Mouse (Mus musculus): ENCODE data around the gene C1s2. TPM values are rescaled to one million over a fixed set of nuclear protein-coding genes. Genes with fewer than 3 reads are reported as not detected.
"Not testable (repeated sequence)": the region's sequence is repeated elsewhere in the genome, so short reads cannot be mapped to it uniquely, and the experiment has no call there.

The C1s2 gene
- total RNA-seq, 2 experiments from 2014 or later, result not detected

DNA sequence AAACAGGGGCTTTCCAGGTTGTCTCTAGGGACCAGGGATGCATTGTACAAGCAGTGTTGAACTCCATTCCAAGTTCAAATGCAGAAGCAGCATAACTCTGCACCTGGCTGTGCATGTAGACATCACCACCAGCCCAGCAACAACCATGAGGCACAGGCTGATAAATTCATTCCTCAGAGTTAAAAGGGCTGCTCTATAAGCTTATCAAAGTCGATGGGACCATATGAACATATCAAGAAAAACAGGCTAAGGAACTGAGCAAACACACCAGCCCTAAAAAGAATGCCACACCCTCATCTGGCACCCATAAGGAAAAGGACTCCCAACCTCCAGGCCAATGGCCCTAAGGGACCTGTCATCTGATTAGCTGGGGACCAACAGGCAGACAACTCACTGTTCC, 10.5 kb upstream of the C1s2 start:
- ATAC-seq (replicated peaks; ENCODE audit: low FRiP score, low TSS enrichment, poor library complexity, severe bottlenecking), result peak; percentile 96

- ATAC-seq (replicated peaks; ENCODE audit: low FRiP score, low TSS enrichment, poor library complexity, severe bottlenecking), result peak; percentile 42; the same call in 1 of the 2 replicates
Observed at GRCm38 (mm10) chr6:124640997-124641396, 5.1 kb upstream of the C1s2 start.

GRCm38 (mm10) chr6:124640041-124640440, 4.2 kb upstream of the C1s2 start:
- ATAC-seq (replicated peaks; ENCODE audit: low FRiP score, low TSS enrichment, poor library complexity, severe bottlenecking), result peak; percentile 50

GRCm38 (mm10) chr6:124636858-124637460, 1.1 kb upstream of the C1s2 start:
- ATAC-seq (replicated peaks; ENCODE audit: low FRiP score, low TSS enrichment, poor library complexity, severe bottlenecking), result not testable (repeated sequence)

GRCm38 (mm10) chr6:124630763-124631162, 5.1 kb downstream of the C1s2 start:
- ATAC-seq (replicated peaks; ENCODE audit: low FRiP score, low TSS enrichment, poor library complexity, severe bottlenecking), result peak; percentile 52

DNA sequence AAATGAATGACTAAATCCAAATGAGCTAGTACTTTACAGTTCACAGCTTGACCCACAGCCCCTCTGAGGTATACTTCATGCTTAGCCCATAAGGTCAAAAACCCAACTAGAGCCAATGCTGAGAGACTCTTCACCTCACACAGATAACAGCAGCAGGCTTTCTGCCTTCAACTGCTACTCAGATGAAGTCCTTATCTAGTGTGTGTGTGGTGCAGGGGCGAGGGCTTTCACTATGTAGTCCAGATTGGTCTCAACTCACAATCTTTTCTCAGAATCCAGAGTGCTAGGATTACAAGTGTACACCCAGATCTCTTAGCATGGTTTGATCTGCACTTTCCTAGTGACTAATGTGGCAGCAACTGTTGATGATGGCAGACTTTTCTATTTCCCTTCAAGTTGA, 9.7 kb downstream of the C1s2 start:
- ATAC-seq (replicated peaks; ENCODE audit: low FRiP score, low TSS enrichment, poor library complexity, severe bottlenecking), result peak; percentile 68

DNA sequence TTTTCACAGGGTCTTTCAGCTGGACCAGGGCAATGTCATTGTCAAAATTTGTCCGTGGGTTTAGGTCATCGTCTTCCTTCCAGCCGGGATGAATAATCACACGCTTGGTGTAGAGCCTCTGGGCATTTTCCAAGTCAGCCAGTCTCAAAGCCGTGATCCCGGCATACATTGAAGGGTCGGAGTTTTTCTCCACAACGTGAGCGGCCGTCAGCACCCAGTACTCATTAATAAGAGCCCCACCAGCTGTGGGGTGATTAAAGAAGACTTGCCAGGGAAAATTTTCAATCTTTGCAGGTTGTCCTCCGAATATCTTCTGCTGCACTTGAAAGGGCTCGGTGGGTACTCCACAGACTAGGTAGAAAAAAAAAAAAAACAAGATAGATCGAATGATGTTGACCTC, 10.3 kb downstream of the C1s2 start:
- ATAC-seq (replicated peaks; ENCODE audit: low FRiP score, low TSS enrichment, poor library complexity, severe bottlenecking), result no peak

- ATAC-seq (replicated peaks; ENCODE audit: low FRiP score, low TSS enrichment, poor library complexity, severe bottlenecking), result no peak
Observed at GRCm38 (mm10) chr6:124602031-124602430, 33.9 kb downstream of the C1s2 start.

DNA sequence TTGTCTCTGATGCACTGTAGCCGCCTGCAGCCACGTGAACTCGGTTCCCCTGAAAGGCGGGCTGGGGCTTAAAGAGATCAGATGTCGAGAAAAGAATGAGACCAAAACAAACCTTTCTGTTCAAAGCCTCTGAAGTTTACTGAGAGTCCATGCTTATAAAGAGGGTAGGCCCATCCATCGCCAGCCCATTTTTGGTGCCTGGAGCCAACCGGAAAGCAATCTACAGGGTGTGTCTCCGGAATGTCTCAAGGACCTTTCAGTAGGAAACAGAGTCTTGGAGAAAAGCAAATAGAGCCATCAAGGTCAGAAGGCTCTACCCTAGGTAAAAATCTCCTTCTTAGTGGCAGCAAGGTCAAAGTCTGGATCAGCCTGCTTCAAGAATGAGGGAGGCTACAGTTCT, 42.8 kb downstream of the C1s2 start:
- ATAC-seq (replicated peaks; ENCODE audit: low FRiP score, low TSS enrichment, poor library complexity, severe bottlenecking), result no peak

DNA sequence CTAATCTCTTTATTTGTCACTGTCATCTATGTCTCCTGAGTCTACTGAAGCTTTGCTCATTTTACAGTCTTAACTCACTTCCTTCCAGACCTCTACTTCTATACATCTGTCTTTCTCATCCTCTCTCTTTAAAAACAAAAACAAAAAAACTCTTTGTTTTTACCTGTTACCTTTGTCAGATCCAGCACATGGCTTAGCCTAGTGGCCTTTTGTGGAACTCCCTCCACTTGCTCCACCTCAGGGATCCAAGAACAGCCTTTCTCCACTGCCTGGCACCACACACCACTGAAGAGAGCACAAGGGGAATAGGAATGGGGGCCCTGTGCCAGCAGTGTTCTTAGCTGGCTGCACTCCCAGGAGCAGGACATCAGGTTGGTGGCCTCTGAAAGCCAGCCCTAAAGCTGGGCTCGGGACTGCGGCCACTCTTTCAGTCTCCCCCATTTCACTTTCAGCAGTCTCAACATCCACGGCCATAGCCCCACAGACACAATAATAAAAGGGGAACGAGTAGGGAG, 43.6 kb downstream of the C1s2 start:
- ATAC-seq (replicated peaks; ENCODE audit: low FRiP score, low TSS enrichment, poor library complexity, severe bottlenecking), result no peak

DNA sequence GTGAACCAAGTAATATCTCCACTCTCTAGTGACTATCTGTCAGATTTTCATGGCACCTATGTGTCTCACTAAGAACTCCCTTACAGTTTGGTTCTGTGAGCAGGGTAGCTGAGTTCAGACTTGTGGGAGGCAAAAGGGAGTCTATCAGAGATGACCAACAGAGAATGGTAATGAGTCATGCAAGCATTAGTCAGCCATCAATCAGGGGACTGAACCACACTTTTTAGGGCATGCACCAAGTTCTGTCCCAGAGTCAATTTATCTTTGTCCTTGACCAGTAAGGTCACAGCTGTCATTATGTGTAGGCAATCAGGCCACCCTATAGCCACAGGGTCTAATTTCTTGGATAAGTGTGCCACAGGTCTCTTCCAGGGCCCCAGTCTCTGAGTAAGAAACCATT, 47.1 kb downstream of the C1s2 start:
- ATAC-seq (replicated peaks; ENCODE audit: low FRiP score, low TSS enrichment, poor library complexity, severe bottlenecking), result no peak

- no peak for ATAC-seq (replicated peaks; ENCODE audit: low FRiP score, low TSS enrichment, poor library complexity, severe bottlenecking)
Observed at GRCm38 (mm10) chr6:124586266-124586665, 49.6 kb downstream of the C1s2 start.

- no peak for ATAC-seq (replicated peaks; ENCODE audit: low FRiP score, low TSS enrichment, poor library complexity, severe bottlenecking)
Observed at GRCm38 (mm10) chr6:124585761-124586160, 50.1 kb downstream of the C1s2 start.

DNA sequence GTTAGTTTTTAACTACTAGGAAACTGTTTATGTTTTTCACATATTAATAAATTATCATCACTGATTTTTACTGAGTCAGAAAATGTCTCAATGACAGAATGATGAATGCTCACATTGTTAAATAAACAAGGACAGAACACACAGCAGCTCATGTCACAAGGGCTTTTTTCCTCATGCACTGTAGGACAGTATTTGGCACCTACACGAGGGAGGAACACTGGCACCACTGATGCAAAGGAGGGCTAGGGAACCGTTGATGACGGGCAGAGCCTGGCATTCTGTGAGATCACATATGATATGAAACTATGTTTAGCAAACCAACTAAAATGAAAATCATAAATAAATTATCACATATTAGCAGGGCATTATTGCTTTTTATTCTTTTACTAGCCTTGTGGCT, 51.0 kb downstream of the C1s2 start:
- ATAC-seq (replicated peaks; ENCODE audit: low FRiP score, low TSS enrichment, poor library complexity, severe bottlenecking), result no peak

GRCm38 (mm10) chr6:124582231-124582630, 53.7 kb downstream of the C1s2 start:
- no peak for ATAC-seq (replicated peaks; ENCODE audit: low FRiP score, low TSS enrichment, poor library complexity, severe bottlenecking)

- peak; percentile 77 for ATAC-seq (replicated peaks; ENCODE audit: low FRiP score, low TSS enrichment, poor library complexity, severe bottlenecking)
Observed at GRCm38 (mm10) chr6:124580155-124580554, 55.7 kb downstream of the C1s2 start.

DNA sequence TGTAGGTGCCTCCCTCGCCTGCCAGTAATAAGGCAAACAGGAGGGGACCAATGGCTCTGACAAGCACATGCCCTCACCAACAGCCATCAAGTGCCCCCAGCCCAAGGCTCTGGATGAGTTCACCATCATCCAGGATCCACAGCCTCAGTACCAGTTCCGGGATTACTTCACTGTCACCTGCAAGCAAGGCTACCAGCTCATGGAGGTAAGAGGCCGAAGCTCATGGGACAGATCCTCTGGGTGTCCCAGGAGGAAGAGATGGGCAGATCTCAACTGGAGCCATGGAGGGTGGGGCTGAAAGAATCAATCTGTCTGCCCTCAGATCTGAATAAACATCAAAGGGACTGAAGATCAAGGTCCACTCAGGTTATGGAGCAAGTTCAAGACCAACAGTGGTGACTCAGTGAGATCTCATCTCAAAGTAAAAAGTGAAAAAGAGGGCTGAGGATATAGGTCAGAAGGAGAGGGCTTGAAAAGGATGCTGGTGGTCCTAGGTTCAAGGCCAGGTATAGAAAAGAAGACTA, 60.7 kb downstream of the C1s2 start:
- ATAC-seq (replicated peaks; ENCODE audit: low FRiP score, low TSS enrichment, poor library complexity, severe bottlenecking), result not testable (repeated sequence)

Other genes with a start within 250 kb of the C1s2 start
- 38.9 and 54.0 TPM in 2 replicates for gene Pex5, start 221.0 kb downstream of the C1s2 start, total RNA-seq (2014; fragmentation: Nextera tagmentation)
- 25.7 and 33.0 TPM in 2 replicates for gene Pex5, start 221.0 kb downstream of the C1s2 start, total RNA-seq (2017)
- 11.5 and 18.4 TPM in 2 replicates for gene Clstn3, start 171.3 kb downstream of the C1s2 start, total RNA-seq (2014; fragmentation: Nextera tagmentation)
- gene Clstn3, start 171.3 kb downstream of the C1s2 start, total RNA-seq (2017), result 7.5 and 19.9 TPM in 2 replicates
- 0.42 TPM in 1 of 2 replicates, not detected in the other for gene C1rl, start 143.0 kb downstream of the C1s2 start, total RNA-seq (2014; fragmentation: Nextera tagmentation)
- gene C1rl, start 143.0 kb downstream of the C1s2 start, total RNA-seq (2017), result 0.09 and 0.50 TPM in 2 replicates
- gene C1ra, start 123.7 kb downstream of the C1s2 start, total RNA-seq (2014; fragmentation: Nextera tagmentation), result 1.2 TPM in 1 of 2 replicates, not detected in the other
- gene C1ra, start 123.7 kb downstream of the C1s2 start, total RNA-seq (2017), result 0.23 TPM in 1 of 2 replicates, not detected in the other
- not detected in 2 replicates for gene C1s1, start 93.7 kb downstream of the C1s2 start, total RNA-seq (2014; fragmentation: Nextera tagmentation)
- gene C1s1, start 93.7 kb downstream of the C1s2 start, total RNA-seq (2017), result not detected in 2 replicates
- not detected in 2 replicates for gene C1rb, start 65.8 kb downstream of the C1s2 start, total RNA-seq (2014; fragmentation: Nextera tagmentation)
- gene C1rb, start 65.8 kb downstream of the C1s2 start, total RNA-seq (2017), result not detected in 2 replicates
- gene Lpcat3, start 26.9 kb upstream of the C1s2 start, total RNA-seq (2014; fragmentation: Nextera tagmentation), result 78.8 and 91.1 TPM in 2 replicates
- gene Lpcat3, start 26.9 kb upstream of the C1s2 start, total RNA-seq (2017), result 53.1 and 89.0 TPM in 2 replicates
- 242 and 387 TPM in 2 replicates for gene Emg1, start 76.1 kb upstream of the C1s2 start, total RNA-seq (2014; fragmentation: Nextera tagmentation)
- 375 and 422 TPM in 2 replicates for gene Emg1, start 76.1 kb upstream of the C1s2 start, total RNA-seq (2017)
- 467 and 537 TPM in 2 replicates for gene Phb2, start 76.3 kb upstream of the C1s2 start, total RNA-seq (2014; fragmentation: Nextera tagmentation)
- 474 and 558 TPM in 2 replicates for gene Phb2, start 76.3 kb upstream of the C1s2 start, total RNA-seq (2017)
- 65.4 and 76.0 TPM in 2 replicates for gene Ptpn6, start 102.6 kb upstream of the C1s2 start, total RNA-seq (2014; fragmentation: Nextera tagmentation)
- gene Ptpn6, start 102.6 kb upstream of the C1s2 start, total RNA-seq (2017), result 189 and 237 TPM in 2 replicates
- gene Grcc10, start 105.3 kb upstream of the C1s2 start, total RNA-seq (2014; fragmentation: Nextera tagmentation), result 110 and 141 TPM in 2 replicates
- 66.5 and 83.5 TPM in 2 replicates for gene Grcc10, start 105.3 kb upstream of the C1s2 start, total RNA-seq (2017)
- gene Gm45234, start 119.9 kb upstream of the C1s2 start, total RNA-seq (2014; fragmentation: Nextera tagmentation), result not detected in 2 replicates
- not detected in 2 replicates for gene Gm45234, start 119.9 kb upstream of the C1s2 start, total RNA-seq (2017)
- 12.9 and 14.4 TPM in 2 replicates for gene Atn1, start 120.4 kb upstream of the C1s2 start, total RNA-seq (2014; fragmentation: Nextera tagmentation)
- 1.5 and 1.9 TPM in 2 replicates for gene Atn1, start 120.4 kb upstream of the C1s2 start, total RNA-seq (2017)
- 0.74 TPM in 1 of 2 replicates, not detected in the other for gene Eno2, start 133.6 kb upstream of the C1s2 start, total RNA-seq (2014; fragmentation: Nextera tagmentation)
- not detected in 2 replicates for gene Eno2, start 133.6 kb upstream of the C1s2 start, total RNA-seq (2017)
- gene Lrrc23, start 143.6 kb upstream of the C1s2 start, total RNA-seq (2014; fragmentation: Nextera tagmentation), result 0.77 TPM in 1 of 2 replicates, not detected in the other
- gene Lrrc23, start 143.6 kb upstream of the C1s2 start, total RNA-seq (2017), result 6.7 TPM in 1 of 2 replicates, not detected in the other
- 1.9 and 5.1 TPM in 2 replicates for gene Spsb2, start 172.6 kb upstream of the C1s2 start, total RNA-seq (2014; fragmentation: Nextera tagmentation)
- gene Spsb2, start 172.6 kb upstream of the C1s2 start, total RNA-seq (2017), result 4.1 and 5.5 TPM in 2 replicates
- gene Tpi1, start 178.2 kb upstream of the C1s2 start, total RNA-seq (2014; fragmentation: Nextera tagmentation), result 258 and 264 TPM in 2 replicates
- gene Tpi1, start 178.2 kb upstream of the C1s2 start, total RNA-seq (2017), result 179 and 201 TPM in 2 replicates
- gene Usp5, start 193.4 kb upstream of the C1s2 start, total RNA-seq (2014; fragmentation: Nextera tagmentation), result 85.0 and 100 TPM in 2 replicates
- gene Usp5, start 193.4 kb upstream of the C1s2 start, total RNA-seq (2017), result 75.7 and 80.9 TPM in 2 replicates
- gene Cdca3, start 193.5 kb upstream of the C1s2 start, total RNA-seq (2014; fragmentation: Nextera tagmentation), result 100 and 181 TPM in 2 replicates
- 90.3 and 111 TPM in 2 replicates for gene Cdca3, start 193.5 kb upstream of the C1s2 start, total RNA-seq (2017)
- not detected in 2 replicates for gene Gnb3, start 204.2 kb upstream of the C1s2 start, total RNA-seq (2014; fragmentation: Nextera tagmentation)
- gene Gnb3, start 204.2 kb upstream of the C1s2 start, total RNA-seq (2017), result not detected in 2 replicates
- 0.61 and 3.0 TPM in 2 replicates for gene P3h3, start 221.7 kb upstream of the C1s2 start, total RNA-seq (2014; fragmentation: Nextera tagmentation)
- 0.89 and 2.2 TPM in 2 replicates for gene P3h3, start 221.7 kb upstream of the C1s2 start, total RNA-seq (2017)
- gene Gpr162, start 227.9 kb upstream of the C1s2 start, total RNA-seq (2014; fragmentation: Nextera tagmentation), result not detected in 2 replicates
- not detected in 2 replicates for gene Gpr162, start 227.9 kb upstream of the C1s2 start, total RNA-seq (2017)